Mouse (Mus musculus): Measurements from ENCODE around the gene Ikzf4.

GRCm38 (mm10) chr10:128646139-128647089 is 623 bp upstream of the Ikzf4 start:
- TF ChIP-seq CTCF (IDR thresholded peaks at IDR 0.05; ENCODE audit: control insufficient read depth, insufficient read depth, insufficient read length): no peak
- no peak for TF ChIP-seq FOSL1 (IDR thresholded peaks at IDR 0.05; ENCODE audit: insufficient read depth, low read length, poor library complexity, severe bottlenecking)
- TF ChIP-seq USF1 (IDR thresholded peaks at IDR 0.05; ENCODE audit: low read depth): no peak
- TF ChIP-seq MAX (IDR thresholded peaks at IDR 0.05): no peak
- TF ChIP-seq MYOD1 (IDR thresholded peaks at IDR 0.05; ENCODE audit: control insufficient read depth, insufficient read length, low read depth): no peak
- TF ChIP-seq CEBPB (IDR thresholded peaks at IDR 0.05; ENCODE audit: low read depth): no peak
- no peak for TF ChIP-seq MYOG (IDR thresholded peaks at IDR 0.05; ENCODE audit: control insufficient read depth, extremely low read depth, insufficient read length)

Measured in C2C12 (cell line).